Mouse (Mus musculus): Measurements from ENCODE around the gene Slc9a1. TPM values are rescaled to one million over a fixed set of nuclear protein-coding genes. Genes with fewer than 3 reads are reported as not detected.

Gene Slc9a1
- 9.9 and 11.1 TPM in 2 replicates for polyA plus RNA-seq (2015; fragmentation: Nextera tagmentation; extraction: Ambion mirVana)

GRCm38 (mm10) chr4:133369553-133370297 lies at the start of gene Slc9a1:
Gene Slc9a1, plus strand, starts transcription at chr4:133369706.
- Histone ChIP-seq H3K9ac (peak within 1 kb of the TSS; percentile 87), H3K4me2 (peak within 1 kb of the TSS; percentile 72), H3K4me3 (peak within 1 kb of the TSS; percentile 52), H3K4me1 (peaks cover 45% of the 10 kb centered on the region), H3K27ac (peak within 1 kb of the TSS; percentile 86), H3K9me3 (no peaks in the 10 kb centered on the region), H3K36me3 (replicated peaks) (no peaks in the 10 kb centered on the region), H3K27me3 (replicated peaks) (no peaks in the 10 kb centered on the region)
- peak; percentile 97 for ATAC-seq (replicated peaks)
- under 1% methylated on average over 40 of the region's 40 CpGs for WGBS

GRCm38 (mm10) chr4:133328129-133328528 lies 41.4 kb upstream of the Slc9a1 start:
- H3K27me3 ChIP-seq (replicated peaks), result no peaks in the 10 kb centered on the region
- no peaks in the 10 kb centered on the region for H3K9me3 ChIP-seq
- no peak overlapping the region for H3K4me2 ChIP-seq
- no peak overlapping the region for H3K27ac ChIP-seq
- no peaks in the 10 kb centered on the region for H3K36me3 ChIP-seq (replicated peaks)
- H3K4me3 ChIP-seq, result no peak overlapping the region
- H3K9ac ChIP-seq, result no peak overlapping the region
- WGBS, result 86% methylated on average over 7 of the region's 7 CpGs
- no peak for ATAC-seq (replicated peaks)
- no peaks in the 10 kb centered on the region for H3K4me1 ChIP-seq

GRCm38 (mm10) chr4:133330296-133330695 lies 39.2 kb upstream of the Slc9a1 start:
- H3K36me3 ChIP-seq (replicated peaks), result no peaks in the 10 kb centered on the region
- no peaks in the 10 kb centered on the region for H3K4me1 ChIP-seq
- no peak overlapping the region for H3K27ac ChIP-seq
- no peak overlapping the region for H3K4me2 ChIP-seq
- no peak overlapping the region for H3K9ac ChIP-seq
- H3K9me3 ChIP-seq, result no peaks in the 10 kb centered on the region
- no peaks in the 10 kb centered on the region for H3K27me3 ChIP-seq (replicated peaks)
- H3K4me3 ChIP-seq, result no peak overlapping the region
- ATAC-seq (replicated peaks), result no peak
- 82% methylated on average over 4 of the region's 4 CpGs for whole genome bisulfite sequencing

DNA sequence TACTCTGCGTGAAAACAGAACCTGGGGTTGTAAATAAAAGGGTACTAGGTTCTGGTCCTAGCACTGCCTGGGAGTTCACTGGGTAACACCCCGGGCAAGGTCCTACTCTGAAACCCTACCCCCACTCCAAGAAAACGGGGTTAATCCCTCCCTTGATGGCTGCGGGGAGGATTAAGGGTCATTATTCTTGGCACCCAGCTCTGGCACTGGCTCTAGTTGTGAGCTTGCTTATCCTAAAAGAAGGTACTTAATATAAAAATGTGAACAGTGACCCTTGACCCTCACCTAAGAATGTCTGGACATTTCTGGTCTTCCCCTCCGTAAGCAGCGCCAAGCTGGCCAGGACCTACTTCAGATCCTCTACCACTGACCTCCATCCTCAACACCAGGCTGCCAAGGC lies 36.2 kb upstream of the Slc9a1 start:
- no peaks in the 10 kb centered on the region for H3K9me3 ChIP-seq
- H3K4me2 ChIP-seq, result no peak overlapping the region
- H3K36me3 ChIP-seq (replicated peaks), result no peaks in the 10 kb centered on the region
- H3K27ac ChIP-seq, result no peak overlapping the region
- no peak overlapping the region for H3K4me3 ChIP-seq
- ATAC-seq (replicated peaks), result no peak
- no peaks in the 10 kb centered on the region for H3K27me3 ChIP-seq (replicated peaks)
- peaks cover 13% of the 10 kb centered on the region for H3K4me1 ChIP-seq
- WGBS, result 29% methylated on average over 6 of the region's 6 CpGs
- H3K9ac ChIP-seq, result no peak overlapping the region

DNA sequence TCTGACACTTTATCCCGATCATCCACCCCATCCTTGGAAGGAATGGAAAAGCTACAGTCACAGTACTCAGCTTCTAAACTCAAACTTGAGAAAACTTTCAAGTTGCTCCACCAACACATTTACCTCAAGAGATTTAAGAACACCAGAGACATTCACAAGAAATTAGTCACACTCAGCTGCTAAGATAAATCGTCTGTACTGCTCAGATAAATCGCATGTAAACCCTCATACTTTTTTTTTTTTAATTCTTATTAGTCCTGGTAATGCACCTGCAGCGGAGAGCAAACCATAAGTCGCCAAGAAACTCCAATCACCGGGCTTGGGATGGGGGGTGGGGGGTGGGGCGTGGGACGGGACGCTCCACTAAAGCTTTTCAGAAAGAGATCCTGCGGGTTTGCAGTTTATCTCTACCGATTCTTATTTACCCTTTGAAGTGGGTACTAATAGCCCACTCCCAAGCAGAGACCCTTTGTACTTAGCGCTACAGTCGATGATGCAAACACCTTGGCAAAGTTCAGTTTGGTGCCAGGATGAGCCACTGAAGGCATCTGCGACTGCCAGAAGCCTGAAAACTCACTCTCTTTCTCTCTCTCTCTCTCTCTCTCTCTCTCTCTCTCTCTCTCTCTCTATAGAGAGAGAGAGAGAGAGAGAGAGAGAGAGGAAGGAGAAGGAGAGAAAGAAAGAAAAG lies 31.5 kb upstream of the Slc9a1 start:
- peak overlapping the region; percentile 99 for H3K4me3 ChIP-seq
- H3K9ac ChIP-seq, result peak overlapping the region; percentile 86
- H3K36me3 ChIP-seq (replicated peaks), result no peaks in the 10 kb centered on the region
- peak overlapping the region; percentile 83 for H3K4me2 ChIP-seq
- no peak overlapping the region for H3K27ac ChIP-seq
- ATAC-seq (replicated peaks), result no peak
- H3K4me1 ChIP-seq, result peaks cover 18% of the 10 kb centered on the region
- H3K27me3 ChIP-seq (replicated peaks), result no peaks in the 10 kb centered on the region
- 10% methylated on average over 14 of the region's 14 CpGs for WGBS
- H3K9me3 ChIP-seq, result no peaks in the 10 kb centered on the region

DNA sequence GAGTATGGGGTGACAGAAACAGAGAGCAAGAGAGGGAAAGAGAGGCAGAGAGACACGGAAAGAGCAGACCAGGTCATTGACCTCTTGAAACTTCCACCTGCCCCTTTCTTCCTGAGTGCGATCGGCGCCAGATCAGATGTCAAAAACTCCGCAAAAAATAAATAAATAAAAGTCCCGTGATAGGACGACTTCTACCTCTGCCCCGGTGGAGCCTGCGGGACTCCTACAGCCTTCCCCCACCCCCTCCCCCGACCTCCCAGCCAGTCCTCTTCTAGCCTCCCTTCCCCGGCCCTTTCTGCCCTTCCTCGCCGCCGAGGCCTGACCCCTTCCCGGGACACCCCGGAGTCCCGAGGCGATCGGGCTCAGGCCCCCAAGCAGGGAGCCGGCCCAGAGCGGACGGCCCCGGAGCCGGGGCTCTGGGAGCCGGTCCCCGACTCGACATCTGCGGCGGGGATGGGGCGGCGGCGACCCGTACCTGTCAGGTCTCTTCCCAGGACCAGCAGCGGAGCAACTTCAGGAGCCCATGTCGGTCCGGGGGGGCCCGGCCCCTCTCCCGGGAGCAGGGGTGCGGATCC lies 30.9 kb upstream of the Slc9a1 start:
- H3K36me3 ChIP-seq (replicated peaks), result no peaks in the 10 kb centered on the region
- H3K4me1 ChIP-seq, result peaks cover 18% of the 10 kb centered on the region
- peak overlapping the region; percentile 83 for H3K4me2 ChIP-seq
- peak overlapping the region; percentile 85 for H3K27ac ChIP-seq
- ATAC-seq (replicated peaks), result no peak
- H3K9ac ChIP-seq, result peak overlapping the region; percentile 86
- under 1% methylated on average over 39 of the region's 39 CpGs for WGBS
- peak overlapping the region; percentile 99 for H3K4me3 ChIP-seq
- H3K27me3 ChIP-seq (replicated peaks), result no peaks in the 10 kb centered on the region
- H3K9me3 ChIP-seq, result no peaks in the 10 kb centered on the region

DNA sequence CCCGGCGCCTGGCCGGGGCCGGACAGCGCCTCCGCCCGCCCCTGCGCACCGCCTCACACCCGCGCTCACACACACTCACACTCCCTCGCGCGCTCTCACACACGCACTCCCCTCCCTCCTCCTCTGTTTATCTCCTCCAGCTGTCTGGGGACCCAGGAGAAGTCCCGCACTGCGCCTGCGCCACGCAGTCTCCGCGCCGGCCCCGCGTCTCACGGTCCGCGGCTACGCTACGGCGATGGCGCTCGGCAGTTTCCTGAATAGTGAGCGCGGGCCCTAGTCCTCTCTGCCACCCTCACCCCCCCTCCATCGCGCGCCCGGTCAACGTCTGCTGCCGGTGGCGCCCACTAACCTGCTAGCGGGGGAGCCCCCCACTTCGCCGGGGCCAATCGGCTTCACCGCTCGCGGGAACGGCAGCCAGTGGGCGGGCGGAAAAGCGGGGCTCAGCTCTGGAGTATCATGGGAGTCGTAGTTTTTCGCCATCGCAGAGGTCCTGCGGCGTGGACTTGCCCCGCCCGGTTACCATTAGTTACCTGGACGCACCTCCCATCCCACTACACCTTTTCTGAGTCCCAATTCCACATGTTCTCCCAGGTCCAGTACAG lies 30.3 kb upstream of the Slc9a1 start:
- Histone ChIP-seq H3K9ac (peak overlapping the region; percentile 86), H3K27ac (peak overlapping the region; percentile 85), H3K4me2 (peak overlapping the region; percentile 83), H3K27me3 (replicated peaks) (no peaks in the 10 kb centered on the region), H3K4me3 (peak overlapping the region; percentile 99), H3K9me3 (no peaks in the 10 kb centered on the region), H3K36me3 (replicated peaks) (no peaks in the 10 kb centered on the region), H3K4me1 (peaks cover 18% of the 10 kb centered on the region)
- WGBS, result under 1% methylated on average over 59 of the region's 60 CpGs
- ATAC-seq (replicated peaks), result peak; percentile 97

- H3K4me3 ChIP-seq, result no peak overlapping the region
- H3K27ac ChIP-seq, result no peak overlapping the region
- H3K4me2 ChIP-seq, result no peak overlapping the region
- WGBS, result 88% methylated on average over 2 of the region's 2 CpGs
- H3K27me3 ChIP-seq (replicated peaks), result no peaks in the 10 kb centered on the region
- H3K36me3 ChIP-seq (replicated peaks), result no peaks in the 10 kb centered on the region
- no peak for ATAC-seq (replicated peaks)
- H3K4me1 ChIP-seq, result peaks cover 18% of the 10 kb centered on the region
- H3K9ac ChIP-seq, result no peak overlapping the region
- no peaks in the 10 kb centered on the region for H3K9me3 ChIP-seq
Observed at GRCm38 (mm10) chr4:133340217-133340616, 29.3 kb upstream of the Slc9a1 start.

GRCm38 (mm10) chr4:133344112-133344511 lies 25.4 kb upstream of the Slc9a1 start:
- Histone ChIP-seq H3K27ac (no peak overlapping the region), H3K4me1 (peaks cover 2% of the 10 kb centered on the region; the same call in 1 of the 2 replicates), H3K9me3 (no peaks in the 10 kb centered on the region), H3K9ac (no peak overlapping the region), H3K4me3 (no peak overlapping the region), H3K4me2 (no peak overlapping the region), H3K27me3 (replicated peaks) (no peaks in the 10 kb centered on the region), H3K36me3 (replicated peaks) (no peaks in the 10 kb centered on the region)
- no peak for ATAC-seq (replicated peaks)
- 6% methylated on average over 4 of the region's 4 CpGs for WGBS

DNA sequence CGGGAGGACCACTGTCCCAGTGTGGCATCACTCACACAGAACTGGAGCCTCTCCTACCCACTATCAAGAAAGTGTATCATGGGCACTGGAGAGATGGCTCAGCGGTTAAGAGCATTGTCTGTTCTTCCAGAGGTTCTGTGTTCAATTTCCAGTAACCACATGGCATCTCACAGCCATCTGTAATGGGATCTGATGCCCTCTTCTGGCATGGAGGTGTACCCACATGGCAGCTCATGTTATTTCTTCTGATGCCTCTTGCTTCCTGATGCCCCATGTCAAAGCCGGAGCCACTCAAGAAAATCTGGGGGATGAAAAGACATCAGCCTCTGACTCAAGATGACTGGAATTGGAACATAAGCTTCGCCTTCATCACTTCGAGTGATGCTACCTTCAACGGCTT lies 23.8 kb upstream of the Slc9a1 start:
- Histone ChIP-seq H3K4me2 (no peak overlapping the region), H3K4me1 (no peaks in the 10 kb centered on the region), H3K36me3 (replicated peaks) (no peaks in the 10 kb centered on the region), H3K4me3 (no peak overlapping the region), H3K27ac (no peak overlapping the region), H3K9ac (no peak overlapping the region), H3K9me3 (no peaks in the 10 kb centered on the region), H3K27me3 (replicated peaks) (no peaks in the 10 kb centered on the region)
- 87% methylated on average over 6 of the region's 6 CpGs for WGBS
- ATAC-seq (replicated peaks), result no peak

DNA sequence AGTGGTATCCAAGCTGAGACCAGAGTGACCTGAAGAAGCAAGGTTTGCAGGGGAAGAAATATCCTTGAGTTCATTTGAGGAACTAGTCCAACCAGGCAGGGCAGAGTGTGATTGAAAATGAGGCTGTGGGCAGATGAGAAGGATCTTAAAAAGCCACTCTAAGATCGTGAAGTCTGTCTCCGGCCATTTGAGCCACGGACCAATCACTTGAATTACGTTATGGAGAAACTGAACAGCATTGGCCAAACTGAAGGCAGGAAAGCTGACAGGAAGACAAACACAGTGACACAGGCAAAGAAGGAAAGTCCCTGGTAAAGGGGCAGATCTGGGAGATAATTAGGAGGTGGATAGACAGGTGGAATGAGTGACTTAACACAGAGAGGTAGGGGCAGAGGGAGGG lies 22.9 kb upstream of the Slc9a1 start:
- H3K36me3 ChIP-seq (replicated peaks), result no peaks in the 10 kb centered on the region
- no peaks in the 10 kb centered on the region for H3K27me3 ChIP-seq (replicated peaks)
- H3K4me3 ChIP-seq, result no peak overlapping the region
- WGBS, result 87% methylated on average over 4 of the region's 4 CpGs
- no peak overlapping the region for H3K27ac ChIP-seq
- H3K9me3 ChIP-seq, result no peaks in the 10 kb centered on the region
- no peak overlapping the region for H3K9ac ChIP-seq
- no peak for ATAC-seq (replicated peaks)
- H3K4me1 ChIP-seq, result no peaks in the 10 kb centered on the region
- H3K4me2 ChIP-seq, result no peak overlapping the region

DNA sequence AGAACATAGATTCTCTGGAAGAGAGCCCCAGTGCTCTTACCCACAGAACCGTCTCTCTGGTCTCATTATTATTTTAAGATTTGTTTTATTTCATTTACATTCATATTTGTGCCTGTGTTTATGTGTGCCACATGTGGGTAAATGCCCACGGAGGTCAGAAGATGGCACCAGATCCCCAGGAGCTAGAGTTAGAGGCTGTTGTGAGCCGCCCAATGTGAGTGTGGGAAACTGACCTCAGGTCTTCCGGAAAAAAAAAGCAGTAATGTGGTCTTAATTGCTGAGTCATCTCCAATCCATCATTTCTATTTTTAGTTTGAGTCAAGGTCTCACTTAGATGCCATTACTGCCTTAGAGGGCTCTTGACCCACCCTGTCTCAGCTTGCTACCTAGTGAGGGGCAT lies 21.9 kb upstream of the Slc9a1 start:
- Histone ChIP-seq H3K4me2 (no peak overlapping the region), H3K4me3 (no peak overlapping the region), H3K9me3 (no peaks in the 10 kb centered on the region), H3K4me1 (no peaks in the 10 kb centered on the region), H3K27me3 (replicated peaks) (no peaks in the 10 kb centered on the region), H3K9ac (no peak overlapping the region), H3K27ac (no peak overlapping the region), H3K36me3 (replicated peaks) (no peaks in the 10 kb centered on the region)
- ATAC-seq (replicated peaks), result no peak
- WGBS, result 78% methylated on average over 4 of the region's 4 CpGs

Measured in midbrain, embryonic 15.5 days (tissue).